Mouse (Mus musculus) liver, embryonic 14.5 days (tissue): ENCODE measurements around the gene Elmo1. TPM values are rescaled to one million over a fixed set of nuclear protein-coding genes. Genes with fewer than 3 reads are reported as not detected.

Experiments
- ATAC-seq: fragments of 200-750 bp; cut with Nextera tagmentation; 2 replicates; pipeline ENCODE4 v1.8.0; 2017; ENCODE audit warnings: moderate number of reproducible peaks, mild to moderate bottlenecking, moderate library complexity; ENCODE audit not compliant: insufficient read depth
- DNase-seq, 3 experiments: peaks; one replicate each; pipeline ENCODE4 v3.0.0-alpha.2; 2012 to 2013; ENCODE audit warnings: low read depth in 3 of 3, low spot score in 3 of 3
- H3K27ac ChIP-seq: fragments of 300-500 bp; sonication (generic); 2 replicates; pipeline ENCODE4 v1.5.1; 2014; ENCODE audit warnings: moderate library complexity, mild to moderate bottlenecking, control low read depth, inconsistent platforms
- H3K27me3 ChIP-seq: fragments of 300-500 bp; sonication (generic); 2 replicates; pipeline ENCODE4 v1.6.1; 2014; ENCODE audit warnings: mild to moderate bottlenecking, low read length, moderate library complexity; ENCODE audit not compliant: control insufficient read depth, insufficient read depth
- H3K36me3 ChIP-seq: fragments of 300-500 bp; sonication (generic); replicated peaks from 2 replicates; pipeline ENCODE4 v1.6.1; 2014; ENCODE audit warnings: low read depth; ENCODE audit not compliant: control insufficient read depth, insufficient read depth
- H3K4me1 ChIP-seq, 2 experiments: fragments of 200-500 bp in 1 of 2; fragments of 300-500 bp in 1 of 2; sonication (generic) in 1 of 2; replicated peaks; 2 replicates each; pipeline ENCODE4 v1.6.1; 2012 to 2014; ENCODE audit warnings: antibody characterized with exemption in 1 of 2, inconsistent platforms in 1 of 2, low read length in 1 of 2; ENCODE audit not compliant: control insufficient read depth in 2 of 2, insufficient read depth in 2 of 2
- H3K4me2 ChIP-seq: fragments of 300-500 bp; sonication (generic); 2 replicates; pipeline ENCODE4 v1.6.1; 2014; ENCODE audit warnings: low read depth, mild to moderate bottlenecking, control low read depth, moderate library complexity
- H3K4me3 ChIP-seq, 2 experiments: fragments of 200-500 bp in 1 of 2; fragments of 300-500 bp in 1 of 2; sonication (generic) in 1 of 2; 2 replicates each; pipeline ENCODE4 v1.5.1; 2012 to 2014; ENCODE audit warnings: low read depth in 2 of 2, low read length in 2 of 2, mild to moderate bottlenecking in 2 of 2, control low read depth in 1 of 2, inconsistent platforms in 1 of 2, moderate library complexity in 1 of 2; ENCODE audit not compliant: insufficient read depth in 1 of 2
- H3K9ac ChIP-seq: fragments of 300-500 bp; sonication (generic); replicated peaks from 2 replicates; pipeline ENCODE4 v1.6.1; 2014; ENCODE audit warnings: mild to moderate bottlenecking, control low read depth, moderate library complexity
- H3K9me3 ChIP-seq: fragments of 300-500 bp; sonication (generic); 2 replicates; pipeline ENCODE4 v1.6.1; 2016; ENCODE audit warnings: low read length, mixed read lengths; ENCODE audit not compliant: control insufficient read depth
- CTCF ChIP-seq: IDR thresholded peaks from 2 replicates; pipeline ENCODE4 v1.5.1; 2016; ENCODE audit warnings: antibody characterized with exemption, low read depth, control low read depth
- EP300 ChIP-seq: IDR thresholded peaks from 2 replicates; pipeline ENCODE4 v1.6.1; 2016; ENCODE audit warnings: antibody characterized with exemption, low read depth
- WGBS: fragments of 180-500 bp; shearing (Covaris S2); extraction: QIAGEN DNeasy Blood & Tissue Kit; methylation state at CpG from one replicate; pipeline ENCODE4 v1.1.7; 2014; ENCODE audit not compliant: insufficient replicate concordance; 5-methylcytosine and 5-hydroxymethylcytosine counted together
- polyA plus RNA-seq, 2 experiments: library from polyadenylated mRNA; depleted of rRNA in 1 of 2; stranded (reverse) in 1 of 2; unstranded in 1 of 2; fragments of >200 nt; fragmentation: Nextera tagmentation in 1 of 2; extraction: Ambion mirVana in 1 of 2; gene quantifications; 2 replicates each; pipeline versions ENCODE4 v1.2.1 to v1.2.3; 2012 to 2014

The Elmo1 gene
- polyA plus RNA-seq, 2 experiments = 3.0 to 3.9 TPM

- Histone ChIP-seq H3K4me3 (no peak overlapping the region), H3K9ac (no peak overlapping the region), H3K27ac (no peak overlapping the region), H3K4me2 (no peak overlapping the region), H3K9me3 (no peaks in the 10 kb centered on the region), H3K4me1 (no peaks in the 10 kb centered on the region), H3K36me3 (no peaks in the 10 kb centered on the region), H3K27me3 (no peaks in the 10 kb centered on the region)
- WGBS = 69% methylated on average over 3 of the region's 3 CpGs
- ATAC-seq (no peak), DNase-seq (no peak)
- TF ChIP-seq EP300 (no peak), CTCF (no peak)
These were observed 314.1 kb downstream of the Elmo1 start for GRCm38 (mm10) chr13:20404530-20404929.

GRCm38 (mm10) chr13:20406470-20407213 lies 316.2 kb downstream of the Elmo1 start:
- Histone ChIP-seq H3K36me3 (no peaks in the 10 kb centered on the region), H3K27ac (no peak overlapping the region), H3K27me3 (no peaks in the 10 kb centered on the region), H3K9me3 (no peaks in the 10 kb centered on the region), H3K4me1 (no peaks in the 10 kb centered on the region), H3K9ac (no peak overlapping the region), H3K4me3 (no peak overlapping the region), H3K4me2 (no peak overlapping the region)
- no peak for TF ChIP-seq EP300
- no peak for TF ChIP-seq CTCF
- no peak for ATAC-seq
- DNase-seq = no peak
- 71% methylated on average over 11 of the region's 11 CpGs for WGBS

DNA sequence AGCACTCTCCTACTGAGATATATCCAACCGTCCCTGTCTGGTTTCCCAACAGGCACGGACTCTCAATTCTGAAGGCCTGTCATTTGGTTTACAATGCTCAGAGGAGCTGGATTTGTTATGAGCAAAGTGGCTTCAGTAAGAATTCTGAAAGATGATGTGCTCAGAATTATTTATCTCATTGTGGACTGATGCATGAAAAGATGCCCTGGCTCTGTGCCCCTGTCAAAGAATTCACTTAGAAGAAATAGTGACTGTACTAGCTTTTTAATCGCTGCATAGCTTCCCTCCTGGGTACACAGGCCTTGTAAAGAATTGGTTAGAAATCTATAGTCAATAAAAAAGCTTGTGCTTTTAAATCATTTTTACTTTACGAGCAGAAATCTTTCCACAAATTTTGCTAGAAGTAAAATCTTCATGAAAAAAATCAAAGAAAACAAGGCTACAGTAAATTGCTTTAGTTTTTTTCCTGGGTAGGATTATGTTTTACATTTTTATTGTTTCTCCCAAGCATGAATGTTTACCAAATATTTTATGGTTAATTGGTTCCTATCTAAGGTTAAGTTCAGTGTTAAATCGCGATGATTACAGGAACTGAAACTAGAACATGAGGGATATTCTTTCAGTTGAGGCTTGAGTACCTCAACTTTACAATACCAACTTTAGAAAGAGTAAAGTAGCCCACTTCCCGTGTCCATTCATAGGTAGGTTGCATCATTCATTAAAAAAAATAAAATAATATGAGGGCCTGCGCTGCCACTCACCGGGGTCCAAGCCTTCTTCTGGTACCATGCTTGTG lies 320.1 kb downstream of the Elmo1 start:
- WGBS = 71% methylated on average over 9 of the region's 9 CpGs
- no peak for ATAC-seq
- no peak overlapping the region for H3K9ac ChIP-seq

GRCm38 (mm10) chr13:20416691-20417660 lies 326.6 kb downstream of the Elmo1 start:
- TF ChIP-seq EP300 = no peak
- ATAC-seq = no peak
- Histone ChIP-seq H3K27me3 (no peaks in the 10 kb centered on the region), H3K9me3 (no peaks in the 10 kb centered on the region), H3K4me2 (no peak overlapping the region), H3K27ac (no peak overlapping the region), H3K4me1 (no peaks in the 10 kb centered on the region), H3K4me3 (no peak overlapping the region), H3K36me3 (no peaks in the 10 kb centered on the region), H3K9ac (no peak overlapping the region)
- 57% methylated on average over 5 of the region's 5 CpGs for WGBS
- DNase-seq = no peak

More for the DNA sequence above, 320.1 kb downstream of the Elmo1 start:
- Histone ChIP-seq H3K27me3 (no peaks in the 10 kb centered on the region), H3K4me2 (no peak overlapping the region), H3K4me3 (no peak overlapping the region), H3K36me3 (no peaks in the 10 kb centered on the region), H3K9me3 (no peaks in the 10 kb centered on the region), H3K4me1 (no peaks in the 10 kb centered on the region), H3K27ac (no peak overlapping the region)
- DNase-seq = no peak
- no peak for TF ChIP-seq EP300
- no peak for TF ChIP-seq CTCF
